Mouse (Mus musculus) gastrocnemius, postnatal 10 days (tissue): ENCODE results near the gene Gpatch8. TPM values are rescaled to one million over a fixed set of nuclear protein-coding genes. Genes with fewer than 3 reads are reported as not detected.

Experiments
- DNase-seq: peaks from one replicate; pipeline ENCODE4 v3.0.0; 2021; ENCODE audit warnings: mixed read lengths
- total RNA-seq, 2 experiments: library from RNA; stranded (reverse); gene quantifications; 2 replicates each; pipeline ENCODE4 v1.2.3; 2021

Gpatch8 gene
- total RNA-seq, 2 experiments from 2014 or later: 28.9 to 33.9 TPM

DNA sequence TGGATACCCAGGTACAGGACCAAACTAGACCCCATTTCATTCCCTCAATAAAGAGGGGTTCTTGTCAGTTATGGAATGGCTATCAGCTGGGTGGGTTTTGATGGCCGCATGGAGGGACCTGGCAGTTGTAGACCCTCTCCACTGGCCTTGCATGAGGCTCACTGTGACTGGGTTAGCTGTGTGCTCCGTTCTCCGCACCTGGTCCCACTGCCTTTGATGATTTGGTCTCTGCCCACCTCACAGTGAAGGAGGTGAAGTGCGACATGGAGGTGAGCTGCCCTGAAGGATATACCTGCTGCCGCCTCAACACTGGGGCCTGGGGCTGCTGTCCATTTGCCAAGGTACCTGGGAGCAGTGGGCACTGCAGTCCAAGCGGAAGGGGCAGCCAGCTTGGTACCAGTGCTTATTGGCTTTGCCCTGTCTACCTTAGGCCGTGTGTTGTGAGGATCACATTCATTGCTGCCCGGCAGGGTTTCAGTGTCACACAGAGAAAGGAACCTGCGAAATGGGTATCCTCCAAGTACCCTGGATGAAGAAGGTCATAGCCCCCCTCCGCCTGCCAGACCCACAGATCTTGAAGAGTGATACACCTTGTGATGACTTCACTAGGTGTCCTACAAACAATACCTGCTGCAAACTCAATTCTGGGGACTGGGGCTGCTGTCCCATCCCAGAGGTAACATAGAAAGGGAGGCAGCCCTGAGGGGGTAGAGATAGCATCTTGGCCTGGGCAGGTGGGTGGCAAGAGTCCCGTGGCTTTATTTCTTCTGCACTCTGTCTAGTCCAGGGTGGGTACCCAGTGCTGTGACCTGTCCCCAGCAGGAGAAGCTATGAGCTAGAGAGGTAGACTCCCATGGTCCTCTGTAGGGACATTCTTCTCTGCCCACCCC lies 121.1 kb downstream of the Gpatch8 start:
- peak; percentile 14 for DNase-seq

DNA sequence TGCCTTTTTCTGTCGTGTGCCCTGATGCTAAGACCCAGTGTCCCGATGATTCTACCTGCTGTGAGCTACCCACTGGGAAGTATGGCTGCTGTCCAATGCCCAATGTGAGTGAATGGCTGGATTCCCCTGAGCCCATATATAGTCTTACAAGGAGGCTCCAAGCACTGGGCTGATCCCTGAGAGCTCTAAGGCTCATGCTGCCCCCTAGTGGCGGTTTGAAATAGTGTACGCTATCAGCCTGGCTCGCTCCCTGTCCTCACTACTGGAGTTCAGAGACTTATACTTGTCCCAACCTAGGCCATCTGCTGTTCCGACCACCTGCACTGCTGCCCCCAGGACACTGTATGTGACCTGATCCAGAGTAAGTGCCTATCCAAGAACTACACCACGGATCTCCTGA lies 121.8 kb downstream of the Gpatch8 start:
- peak; percentile 90 for DNase-seq

DNA sequence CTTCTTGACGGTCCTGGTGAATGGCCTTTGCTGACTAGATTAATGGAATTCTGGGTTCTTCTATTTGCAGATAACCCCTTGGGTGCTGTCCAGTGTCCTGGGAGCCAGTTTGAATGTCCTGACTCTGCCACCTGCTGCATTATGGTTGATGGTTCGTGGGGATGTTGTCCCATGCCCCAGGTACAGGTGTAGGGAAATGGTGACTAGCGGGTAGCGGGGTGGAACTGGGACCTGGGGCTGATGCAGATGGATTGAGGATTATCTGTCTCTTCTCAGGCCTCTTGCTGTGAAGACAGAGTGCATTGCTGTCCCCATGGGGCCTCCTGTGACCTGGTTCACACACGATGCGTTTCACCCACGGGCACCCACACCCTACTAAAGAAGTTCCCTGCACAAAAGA lies 122.3 kb downstream of the Gpatch8 start:
- DNase-seq: no peak

DNA sequence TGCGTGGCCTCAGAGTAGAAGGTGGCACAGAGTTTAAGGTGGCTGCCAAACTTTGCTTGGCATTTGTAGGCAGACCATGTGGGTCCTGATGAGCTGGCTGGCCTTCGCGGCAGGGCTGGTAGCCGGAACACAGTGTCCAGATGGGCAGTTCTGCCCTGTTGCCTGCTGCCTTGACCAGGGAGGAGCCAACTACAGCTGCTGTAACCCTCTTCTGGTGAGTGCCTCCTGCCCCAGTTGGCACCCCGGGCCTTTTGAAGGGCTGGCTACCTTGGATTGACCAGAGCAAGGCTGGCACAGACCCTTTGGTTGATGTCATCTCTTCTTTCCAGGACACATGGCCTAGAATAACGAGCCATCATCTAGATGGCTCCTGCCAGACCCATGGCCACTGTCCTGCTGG lies 123.3 kb downstream of the Gpatch8 start:
- peak; percentile 70 for DNase-seq

DNA sequence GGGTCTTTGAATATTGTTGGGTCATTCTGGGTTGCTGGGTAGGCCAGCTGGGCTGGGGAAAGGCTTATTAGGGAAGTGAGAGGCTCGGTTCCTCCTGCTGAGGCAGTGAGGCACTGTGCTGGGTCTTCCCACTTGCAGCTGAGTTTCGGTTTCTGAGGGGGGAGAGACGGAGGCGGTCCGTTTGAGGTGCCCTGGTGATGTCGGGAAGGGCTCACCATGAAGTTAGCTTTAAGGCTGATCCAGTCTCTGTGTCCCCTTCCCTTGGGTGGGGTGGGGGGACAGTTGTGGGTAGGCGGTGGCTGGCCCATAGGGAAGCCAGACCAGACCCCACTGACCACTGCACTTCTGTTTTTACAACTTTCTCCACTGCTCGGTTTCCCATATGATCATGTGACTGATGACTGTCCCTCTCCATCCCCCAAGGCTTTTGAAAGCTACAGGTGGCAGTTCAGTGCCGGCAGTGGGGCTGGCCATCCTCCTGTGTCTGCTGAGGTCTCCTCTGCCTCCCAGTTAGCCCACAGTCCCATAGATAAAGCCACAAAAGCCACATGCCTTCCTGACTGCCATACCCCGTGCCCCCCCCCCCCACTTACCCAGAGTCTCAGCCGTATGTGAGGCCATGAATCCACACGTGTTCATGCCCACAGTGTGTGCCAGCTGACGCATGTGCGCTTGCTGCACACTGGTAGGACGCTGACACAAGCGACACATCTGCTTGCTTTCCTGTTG lies 123.9 kb downstream of the Gpatch8 start:
- peak; percentile 22 for DNase-seq

DNA sequence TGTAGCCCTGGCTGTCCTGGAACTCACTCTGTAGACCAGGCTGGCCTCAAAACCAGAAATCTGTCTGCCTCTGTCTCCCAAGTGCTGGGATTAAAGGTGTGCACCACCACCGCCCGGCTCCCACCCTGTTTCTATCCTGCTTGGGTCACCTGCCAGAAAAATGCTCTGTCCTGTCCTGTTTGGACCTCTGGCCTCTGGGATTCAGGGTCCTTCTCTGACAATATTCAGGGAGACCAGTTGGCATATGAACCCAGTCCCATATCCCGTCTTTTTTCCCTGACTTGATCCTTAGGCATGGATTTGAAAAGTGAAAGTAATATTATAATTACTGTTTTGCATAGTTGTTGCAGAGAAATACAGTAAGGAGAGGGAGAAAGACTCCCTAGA lies 124.5 kb downstream of the Gpatch8 start:
- no peak for DNase-seq

DNA sequence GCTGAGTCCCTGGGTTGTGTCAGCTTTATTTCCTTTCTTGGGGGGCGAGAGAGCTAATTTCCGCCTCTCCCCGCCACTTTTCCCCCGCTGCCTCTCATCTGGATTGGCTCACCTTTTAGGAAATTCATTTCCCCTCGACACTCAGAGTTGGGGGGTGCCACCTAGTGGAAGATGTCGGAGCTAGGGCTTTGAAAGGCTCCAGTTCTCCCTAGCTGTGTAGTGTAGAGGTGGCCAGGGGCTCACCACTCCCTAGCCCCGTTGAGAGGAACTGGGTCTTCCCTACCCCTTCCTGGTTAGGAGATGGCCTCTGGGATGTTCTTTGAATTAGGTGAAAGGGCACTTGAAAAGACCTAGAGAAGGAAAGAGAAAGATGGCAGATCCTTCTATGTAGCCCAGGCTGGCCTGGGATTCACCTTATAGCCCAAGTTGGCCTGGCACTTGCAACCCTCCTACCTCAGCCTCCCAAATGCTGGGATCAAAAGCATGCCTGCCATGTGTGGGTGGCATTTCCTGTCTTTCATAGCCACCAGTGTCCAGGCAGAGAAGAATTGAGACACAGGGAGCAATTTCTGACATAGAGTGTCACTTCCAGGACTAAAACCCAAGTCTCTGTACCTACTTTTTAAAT lies 125.1 kb downstream of the Gpatch8 start:
- peak; percentile 74 for DNase-seq

DNA sequence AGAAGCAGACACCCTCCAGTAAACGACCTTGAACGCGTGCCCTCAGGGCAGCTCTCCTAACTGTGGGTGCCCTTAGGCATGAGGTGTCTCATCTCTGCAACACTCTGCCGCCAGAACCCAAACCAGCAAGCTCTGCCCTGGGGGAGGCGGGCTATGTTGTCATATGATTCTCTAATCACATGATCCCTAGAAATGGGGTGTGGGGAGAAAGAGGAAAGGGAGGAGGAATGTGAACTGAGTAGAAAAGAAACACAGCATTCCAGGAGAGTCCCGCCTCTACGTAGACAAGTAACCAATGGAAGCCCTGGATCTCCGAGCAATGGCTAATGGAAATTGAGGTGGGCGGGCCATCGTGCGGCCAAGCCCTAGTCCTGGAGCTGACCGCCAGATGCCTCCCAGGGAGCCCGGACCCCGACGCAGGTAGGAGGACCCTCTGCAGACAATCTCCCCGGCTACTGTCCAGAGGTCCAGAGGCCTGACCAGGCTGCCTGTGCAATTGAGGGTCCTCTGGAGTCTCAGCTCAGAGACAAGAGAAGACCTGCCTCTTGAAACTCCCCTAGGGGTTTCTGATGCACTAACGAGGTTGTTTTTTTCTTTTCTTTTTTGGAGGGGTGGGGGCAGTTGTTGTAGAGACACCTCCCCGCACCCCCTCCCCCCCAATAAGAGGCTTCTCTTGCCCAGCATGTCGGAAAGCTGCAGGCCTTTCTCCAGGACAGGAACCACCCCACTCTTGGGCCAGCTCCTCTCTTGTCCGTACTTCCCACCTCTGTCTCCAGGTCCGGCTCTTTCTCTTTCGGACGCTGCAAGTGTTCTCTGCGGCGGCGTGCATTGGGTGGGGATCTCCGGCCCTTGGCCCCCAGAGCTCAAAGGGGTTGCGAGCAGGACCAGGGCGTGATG lies 125.8 kb downstream of the Gpatch8 start, which contains the start of gene Grn:
TSS of gene Grn (plus strand) at position 195 of the 897 bp plus-strand sequence.
- peak; percentile 78 for DNase-seq

DNA sequence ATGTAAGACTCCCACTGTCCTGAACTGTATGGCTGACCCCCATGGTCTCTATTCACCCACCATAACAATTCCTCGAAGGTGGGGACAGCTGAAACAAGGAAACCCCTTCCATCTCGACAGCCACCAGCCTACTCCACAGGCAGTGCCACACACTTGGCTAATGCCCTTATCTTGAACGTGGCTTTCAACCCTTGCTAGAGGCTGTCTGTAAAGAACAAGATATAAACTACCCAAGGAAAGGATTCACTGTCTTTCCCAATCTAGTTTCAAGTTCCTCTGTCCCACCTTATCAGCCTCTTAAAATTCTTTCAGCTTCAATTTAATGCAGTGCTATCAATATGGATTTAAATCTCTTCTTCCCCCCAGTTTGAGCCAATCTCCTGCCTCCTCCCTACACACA lies 126.6 kb downstream of the Gpatch8 start:
- DNase-seq: no peak

DNA sequence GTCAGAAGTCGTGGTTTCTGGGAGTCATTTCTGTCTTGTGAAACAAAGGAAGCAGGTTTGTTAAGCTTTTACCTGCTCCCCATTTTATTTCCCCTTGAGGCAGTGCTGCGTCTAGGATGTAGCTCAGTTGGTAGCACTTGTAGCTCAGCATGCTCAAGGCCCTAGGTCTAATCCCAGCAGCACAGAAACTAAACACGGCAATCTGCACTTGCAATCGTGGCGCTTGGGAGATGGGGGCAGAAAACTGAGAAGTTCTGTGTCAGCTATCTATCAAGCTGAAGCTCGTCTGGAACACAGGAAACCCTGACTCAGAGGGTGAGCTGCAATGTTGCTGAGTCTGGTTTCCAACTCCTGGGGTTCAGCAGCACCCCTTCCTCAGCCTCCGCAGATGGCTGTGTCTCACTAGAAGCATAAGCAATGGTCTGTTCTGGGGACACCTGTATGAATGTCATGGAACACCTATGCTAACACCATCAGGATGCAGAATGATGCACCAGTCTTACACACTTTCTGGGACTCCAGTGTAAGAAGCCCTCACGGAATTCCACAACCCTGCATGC lies 127.1 kb downstream of the Gpatch8 start:
- DNase-seq: no peak

Other genes with a start within 250 kb of the Gpatch8 start
- 10 to 100 TPM; 56.0 to 64.8 TPM for gene Ubtf, start 236.7 kb downstream of the Gpatch8 start, total RNA-seq
- 10 to 100 TPM in 1 of 2 experiments, 1 to 10 TPM in 1; 2.1 to 10.7 TPM for gene Slc4a1, start 190.2 kb downstream of the Gpatch8 start, total RNA-seq
- 1 to 10 TPM in 1 of 2 experiments, under 1 TPM in 1; 0.87 to 1.9 TPM for gene Rundc3a, start 163.0 kb downstream of the Gpatch8 start, total RNA-seq
- gene Slc25a39, start 148.4 kb downstream of the Gpatch8 start, total RNA-seq: 10 to 100 TPM; 51.7 to 53.5 TPM
- 10 to 100 TPM; 81.6 to 93.6 TPM for gene Grn, start 126.1 kb downstream of the Gpatch8 start, total RNA-seq
- 10 to 100 TPM; 11.7 to 12.3 TPM for gene Fam171a2, start 108.7 kb downstream of the Gpatch8 start, total RNA-seq
- gene Itga2b, start 86.3 kb downstream of the Gpatch8 start, total RNA-seq: 1 to 10 TPM; 1.9 to 3.7 TPM
- gene Gm11627, start 23.1 kb upstream of the Gpatch8 start, total RNA-seq: 1 to 10 TPM in 1 of 2 experiments, under 1 TPM in 1; 0.50 to 1.0 TPM
- 10 to 100 TPM in 1 of 2 experiments, 1 to 10 TPM in 1; 8.0 to 12.5 TPM for gene Fzd2, start 48.0 kb upstream of the Gpatch8 start, total RNA-seq
- not detected for gene Meioc, start 107.3 kb upstream of the Gpatch8 start, total RNA-seq
- gene Ccdc43, start 141.4 kb upstream of the Gpatch8 start, total RNA-seq: 10 to 100 TPM; 81.8 to 88.6 TPM
- gene Adam11, start 205.0 kb upstream of the Gpatch8 start, total RNA-seq: 1 to 10 TPM; 2.2 to 3.0 TPM